Mouse (Mus musculus): ENCODE results near the gene Gse1.

Gse1 gene

GRCm38 (mm10) chr8:120300601-120301141, 72.4 kb downstream of the Gse1 start:
- DNase-seq (ENCODE audit: low read depth, low spot score), result no peak

GRCm38 (mm10) chr8:120302941-120303675, 74.9 kb downstream of the Gse1 start:
- no peak for DNase-seq (ENCODE audit: low read depth, low spot score)

- no peak for DNase-seq (ENCODE audit: low read depth, low spot score)
These were observed 75.8 kb downstream of the Gse1 start for GRCm38 (mm10) chr8:120304097-120304496.

GRCm38 (mm10) chr8:120305800-120306385, 77.6 kb downstream of the Gse1 start:
- no peak for DNase-seq (ENCODE audit: low read depth, low spot score)

- no peak for DNase-seq (ENCODE audit: low read depth, low spot score)
These were observed 78.8 kb downstream of the Gse1 start for GRCm38 (mm10) chr8:120307103-120307502.

GRCm38 (mm10) chr8:120307528-120307927, 79.3 kb downstream of the Gse1 start:
- DNase-seq (ENCODE audit: low read depth, low spot score), result no peak

GRCm38 (mm10) chr8:120308131-120308530, 79.9 kb downstream of the Gse1 start:
- no peak for DNase-seq (ENCODE audit: low read depth, low spot score)

- DNase-seq (ENCODE audit: low read depth, low spot score), result no peak
These were observed 80.3 kb downstream of the Gse1 start for GRCm38 (mm10) chr8:120308553-120308952.

- no peak for DNase-seq (ENCODE audit: low read depth, low spot score)
These were observed 81.1 kb downstream of the Gse1 start for GRCm38 (mm10) chr8:120309326-120309725.

- DNase-seq (ENCODE audit: low read depth, low spot score), result no peak
These were observed 81.8 kb downstream of the Gse1 start for GRCm38 (mm10) chr8:120310063-120310462.

GRCm38 (mm10) chr8:120312452-120312851, 84.2 kb downstream of the Gse1 start:
- DNase-seq (ENCODE audit: low read depth, low spot score), result no peak

GRCm38 (mm10) chr8:120313674-120314073, 85.4 kb downstream of the Gse1 start:
- no peak for DNase-seq (ENCODE audit: low read depth, low spot score)

GRCm38 (mm10) chr8:120314932-120315331, 86.7 kb downstream of the Gse1 start:
- DNase-seq (ENCODE audit: low read depth, low spot score), result peak; percentile 69

- no peak for DNase-seq (ENCODE audit: low read depth, low spot score)
These were observed 87.4 kb downstream of the Gse1 start for GRCm38 (mm10) chr8:120315644-120316043.

- DNase-seq (ENCODE audit: low read depth, low spot score), result no peak
These were observed 88.5 kb downstream of the Gse1 start for GRCm38 (mm10) chr8:120316707-120317106.

GRCm38 (mm10) chr8:120317118-120317824, 89.0 kb downstream of the Gse1 start:
- no peak for DNase-seq (ENCODE audit: low read depth, low spot score)

GRCm38 (mm10) chr8:120318476-120318991, 90.3 kb downstream of the Gse1 start:
- no peak for DNase-seq (ENCODE audit: low read depth, low spot score)

- DNase-seq (ENCODE audit: low read depth, low spot score), result peak; percentile 72
These were observed 91.2 kb downstream of the Gse1 start for GRCm38 (mm10) chr8:120319449-120319848.

GRCm38 (mm10) chr8:120320146-120320545, 91.9 kb downstream of the Gse1 start:
- no peak for DNase-seq (ENCODE audit: low read depth, low spot score)

GRCm38 (mm10) chr8:120321724-120322123, 93.5 kb downstream of the Gse1 start:
- DNase-seq (ENCODE audit: low read depth, low spot score), result no peak

GRCm38 (mm10) chr8:120322956-120323448, 94.7 kb downstream of the Gse1 start:
- peak; percentile 80 for DNase-seq (ENCODE audit: low read depth, low spot score)

GRCm38 (mm10) chr8:120324555-120324954, 96.3 kb downstream of the Gse1 start:
- DNase-seq (ENCODE audit: low read depth, low spot score), result no peak

All from retina, adult 2 months (tissue).